Mouse (Mus musculus) limb, embryonic 15.5 days (tissue): ENCODE data around the gene Atic. TPM values are rescaled to one million over a fixed set of nuclear protein-coding genes. Genes with fewer than 3 reads are reported as not detected.

Experiments
- ATAC-seq: fragments of 200-750 bp; cut with Nextera tagmentation; 2 replicates; pipeline ENCODE4 v1.8.0; 2017; ENCODE audit warnings: low read depth, moderate TSS enrichment; ENCODE audit not compliant: insufficient number of reproducible peaks, low FRiP score, low TSS enrichment
- H3K27ac ChIP-seq: fragments of 300-500 bp; sonication (generic); 2 replicates; pipeline ENCODE4 v1.5.1; 2015; ENCODE audit warnings: moderate library complexity, mild to moderate bottlenecking, inconsistent platforms
- H3K27me3 ChIP-seq: fragments of 300-500 bp; sonication (generic); 2 replicates; pipeline ENCODE4 v1.6.1; 2015; ENCODE audit warnings: inconsistent platforms
- H3K36me3 ChIP-seq: fragments of 300-500 bp; sonication (generic); 2 replicates; pipeline ENCODE4 v1.6.1; 2015; ENCODE audit warnings: inconsistent platforms
- H3K4me1 ChIP-seq: fragments of 300-500 bp; sonication (generic); 2 replicates; pipeline ENCODE4 v1.6.1; 2015; ENCODE audit warnings: inconsistent platforms
- H3K4me2 ChIP-seq: fragments of 300-500 bp; sonication (generic); 2 replicates; pipeline ENCODE4 v1.6.1; 2015; ENCODE audit warnings: mild to moderate bottlenecking, inconsistent platforms
- H3K4me3 ChIP-seq: fragments of 300-500 bp; sonication (generic); 2 replicates; pipeline ENCODE4 v1.5.1; 2015; ENCODE audit warnings: mild to moderate bottlenecking, inconsistent platforms
- H3K9ac ChIP-seq: fragments of 300-500 bp; sonication (generic); 2 replicates; pipeline ENCODE4 v1.6.1; 2015; ENCODE audit warnings: inconsistent platforms
- H3K9me3 ChIP-seq: fragments of 300-500 bp; sonication (generic); 2 replicates; pipeline ENCODE4 v1.6.1; 2016; ENCODE audit warnings: inconsistent platforms
- WGBS: fragments of 180-500 bp; shearing (Covaris S2); methylation state at CpG from one replicate; pipeline ENCODE4 v1.1.7; 2015; 5-methylcytosine and 5-hydroxymethylcytosine counted together
- polyA plus RNA-seq: library from polyadenylated mRNA; unstranded; fragments of >200 nt; fragmentation: Nextera tagmentation; extraction: Ambion mirVana; gene quantifications from 2 replicates; pipeline ENCODE4 v1.2.1, GENCODE M21; 2015

The Atic gene
- polyA plus RNA-seq, 1 experiment from 2014 or later, result 62.2 TPM

GRCm38 (mm10) chr1:71567884-71568605 lies 11.1 kb downstream of the Atic start:
- Histone ChIP-seq H3K9ac (no peak overlapping the region), H3K4me1 (peaks cover 7% of the 10 kb centered on the region; the same call in 1 of the 2 replicates), H3K9me3 (no peaks in the 10 kb centered on the region), H3K27ac (peak overlapping the region; percentile 61; the same call in 1 of the 2 replicates), H3K36me3 (peaks cover 82% of the 10 kb centered on the region), H3K4me3 (no peak overlapping the region), H3K4me2 (no peak overlapping the region), H3K27me3 (no peaks in the 10 kb centered on the region)
- 62% methylated on average over 16 of the region's 16 CpGs for WGBS
- peak; percentile 72; the same call in 1 of the 2 replicates for ATAC-seq

- no peak overlapping the region for H3K4me2 ChIP-seq
- ATAC-seq, result no peak
Observed at GRCm38 (mm10) chr1:71570116-71570515, 13.2 kb downstream of the Atic start.

DNA sequence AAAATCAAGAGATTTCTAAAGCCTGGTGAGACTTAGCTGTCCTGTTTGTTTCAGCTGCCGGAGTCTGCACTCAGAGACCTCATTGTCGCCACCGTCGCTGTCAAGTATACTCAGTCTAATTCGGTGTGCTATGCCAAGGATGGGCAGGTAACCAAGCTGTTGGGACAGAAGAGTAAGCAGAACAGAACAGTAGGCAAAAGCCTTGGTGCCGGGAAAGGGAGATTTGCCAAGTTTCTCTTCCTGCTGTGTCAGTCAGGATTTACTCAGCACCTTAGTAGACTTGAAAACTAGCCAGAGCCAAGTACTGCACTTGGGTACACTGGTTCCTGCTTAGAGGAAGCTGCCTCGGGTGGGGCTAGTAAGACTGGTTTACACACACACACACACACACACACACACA lies 19.0 kb downstream of the Atic start:
- no peak overlapping the region for H3K9ac ChIP-seq
- H3K4me1 ChIP-seq, result no peaks in the 10 kb centered on the region
- no peaks in the 10 kb centered on the region for H3K9me3 ChIP-seq
- H3K36me3 ChIP-seq, result peaks cover 79% of the 10 kb centered on the region
- no peak overlapping the region for H3K27ac ChIP-seq
- no peaks in the 10 kb centered on the region for H3K27me3 ChIP-seq
- 88% methylated on average over 7 of the region's 7 CpGs for WGBS
- H3K4me2 ChIP-seq, result no peak overlapping the region
- ATAC-seq, result no peak
- no peak overlapping the region for H3K4me3 ChIP-seq

More at GRCm38 (mm10) chr1:71570116-71570515, 13.2 kb downstream of the Atic start:
- Histone ChIP-seq H3K27ac (no peak overlapping the region), H3K27me3 (no peaks in the 10 kb centered on the region), H3K4me3 (no peak overlapping the region), H3K9me3 (no peaks in the 10 kb centered on the region), H3K36me3 (peaks cover 77% of the 10 kb centered on the region), H3K4me1 (peaks cover 7% of the 10 kb centered on the region; the same call in 1 of the 2 replicates), H3K9ac (no peak overlapping the region)
- WGBS, result 84% methylated on average over 4 of the region's 4 CpGs

DNA sequence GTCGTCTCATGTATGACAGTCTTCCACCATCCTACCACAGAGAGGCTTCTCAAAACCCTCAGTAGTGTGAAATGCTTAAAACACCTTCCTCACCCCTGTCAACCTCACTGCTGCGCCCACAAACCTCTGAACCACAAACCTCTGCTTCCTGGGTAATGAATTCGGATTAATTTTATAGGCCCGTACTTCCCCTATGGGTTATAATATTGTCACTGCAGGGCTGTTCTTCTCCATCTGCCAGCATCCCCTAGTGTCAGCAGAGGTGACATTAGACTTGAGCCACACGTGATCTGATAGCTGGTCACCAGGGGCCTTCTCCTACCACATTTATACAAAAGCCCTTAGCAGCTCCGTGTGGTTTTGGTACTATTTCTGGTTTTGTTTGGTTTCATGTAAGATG lies 19.9 kb downstream of the Atic start:
- Histone ChIP-seq H3K27me3 (no peaks in the 10 kb centered on the region), H3K4me2 (no peak overlapping the region), H3K27ac (no peak overlapping the region), H3K4me3 (no peak overlapping the region), H3K36me3 (peaks cover 70% of the 10 kb centered on the region), H3K4me1 (no peaks in the 10 kb centered on the region), H3K9me3 (no peaks in the 10 kb centered on the region), H3K9ac (no peak overlapping the region)
- 83% methylated on average over 6 of the region's 6 CpGs for WGBS
- no peak for ATAC-seq

DNA sequence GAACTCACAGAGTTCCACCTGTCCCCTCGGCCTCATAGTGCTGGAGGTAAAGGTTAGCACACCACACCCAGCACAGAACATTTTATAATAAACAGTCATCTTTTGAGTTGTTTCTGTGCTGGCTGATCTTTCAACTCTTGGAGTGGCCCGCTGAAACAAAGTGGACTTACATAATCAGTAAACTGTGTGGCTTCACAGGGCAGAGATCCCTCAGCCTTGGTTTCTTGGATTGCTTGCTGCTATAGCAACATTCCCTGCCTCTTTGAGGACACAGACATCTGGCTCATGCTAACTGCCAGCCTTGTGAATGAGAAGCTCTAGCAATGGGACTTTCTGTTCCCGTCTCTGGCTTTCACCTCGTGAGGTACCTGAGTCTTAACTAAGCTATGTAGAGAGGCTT lies 22.6 kb downstream of the Atic start:
- Histone ChIP-seq H3K4me1 (no peaks in the 10 kb centered on the region), H3K4me3 (no peak overlapping the region), H3K4me2 (no peak overlapping the region), H3K27ac (no peak overlapping the region), H3K27me3 (no peaks in the 10 kb centered on the region), H3K36me3 (peaks cover 47% of the 10 kb centered on the region), H3K9ac (no peak overlapping the region), H3K9me3 (no peaks in the 10 kb centered on the region)
- WGBS, result 86% methylated on average over 4 of the region's 4 CpGs
- no peak for ATAC-seq

- Histone ChIP-seq H3K9me3 (no peaks in the 10 kb centered on the region), H3K4me1 (no peaks in the 10 kb centered on the region), H3K4me2 (no peak overlapping the region), H3K27me3 (no peaks in the 10 kb centered on the region), H3K27ac (no peak overlapping the region), H3K9ac (no peak overlapping the region), H3K36me3 (peaks cover 50% of the 10 kb centered on the region), H3K4me3 (no peak overlapping the region)
- ATAC-seq, result 0 out of 2 replicates have a peak, but pooled peaks have one; percentile 52
- WGBS, result 90% methylated on average over 12 of the region's 12 CpGs
Observed at GRCm38 (mm10) chr1:71580408-71580807, 23.5 kb downstream of the Atic start.

- H3K4me2 ChIP-seq, result no peak overlapping the region
- H3K36me3 ChIP-seq, result peaks cover 52% of the 10 kb centered on the region
- H3K4me1 ChIP-seq, result no peaks in the 10 kb centered on the region
Observed at GRCm38 (mm10) chr1:71583302-71583701, 26.4 kb downstream of the Atic start.

DNA sequence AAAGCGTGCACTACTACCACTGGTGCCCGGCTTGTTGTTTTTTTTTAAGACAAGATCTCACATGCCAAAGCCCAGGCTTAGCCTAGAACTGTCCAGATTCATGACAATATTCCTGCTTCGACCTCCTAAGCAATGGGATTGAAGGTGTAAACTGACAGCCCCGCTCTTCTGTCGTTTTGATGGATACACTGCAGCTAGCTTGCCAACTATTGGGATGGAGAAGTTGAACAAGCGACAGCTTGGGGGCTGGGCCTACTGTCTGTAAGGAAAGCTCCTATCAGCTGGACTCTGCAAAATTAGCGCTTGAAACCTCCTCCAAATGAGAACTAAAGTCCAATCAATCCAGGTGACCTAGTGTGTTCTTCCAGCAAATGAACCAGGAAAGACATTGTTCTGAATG lies 26.9 kb downstream of the Atic start:
- no peaks in the 10 kb centered on the region for H3K4me1 ChIP-seq
- H3K9me3 ChIP-seq, result no peaks in the 10 kb centered on the region
- no peak overlapping the region for H3K4me3 ChIP-seq
- no peak for ATAC-seq
- no peak overlapping the region for H3K4me2 ChIP-seq
- 91% methylated on average over 7 of the region's 7 CpGs for WGBS
- H3K27me3 ChIP-seq, result no peaks in the 10 kb centered on the region
- peaks cover 52% of the 10 kb centered on the region for H3K36me3 ChIP-seq
- no peak overlapping the region for H3K27ac ChIP-seq
- no peak overlapping the region for H3K9ac ChIP-seq

More at GRCm38 (mm10) chr1:71583302-71583701, 26.4 kb downstream of the Atic start:
- WGBS, result 91% methylated on average over 8 of the region's 8 CpGs
- Histone ChIP-seq H3K9me3 (no peaks in the 10 kb centered on the region), H3K27me3 (no peaks in the 10 kb centered on the region), H3K27ac (no peak overlapping the region), H3K9ac (no peak overlapping the region), H3K4me3 (no peak overlapping the region)
- no peak for ATAC-seq

DNA sequence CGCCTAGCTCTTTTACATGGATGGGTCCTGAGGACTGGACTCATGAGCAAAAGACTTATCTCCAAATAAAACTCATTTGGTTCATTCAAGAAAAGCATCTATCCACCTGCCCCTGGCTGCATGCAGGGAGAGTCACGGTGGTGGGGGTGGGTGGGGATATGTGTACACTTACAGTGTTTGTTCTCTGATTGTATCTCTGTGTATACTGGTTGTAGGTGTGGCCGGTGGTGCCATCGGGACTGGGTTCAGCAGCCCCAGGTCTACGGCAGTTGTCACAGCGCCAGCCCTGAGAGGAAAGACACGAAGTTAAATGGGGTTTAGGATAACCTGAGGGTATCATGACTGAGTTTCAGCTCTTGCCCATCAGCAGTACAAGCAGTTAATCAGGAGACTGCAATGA lies 29.7 kb downstream of the Atic start:
- Histone ChIP-seq H3K9me3 (no peaks in the 10 kb centered on the region), H3K36me3 (peaks cover 68% of the 10 kb centered on the region), H3K4me1 (no peaks in the 10 kb centered on the region), H3K4me3 (no peak overlapping the region), H3K4me2 (no peak overlapping the region), H3K27me3 (no peaks in the 10 kb centered on the region), H3K27ac (no peak overlapping the region), H3K9ac (no peak overlapping the region)
- WGBS, result 90% methylated on average over 7 of the region's 7 CpGs
- ATAC-seq, result no peak

DNA sequence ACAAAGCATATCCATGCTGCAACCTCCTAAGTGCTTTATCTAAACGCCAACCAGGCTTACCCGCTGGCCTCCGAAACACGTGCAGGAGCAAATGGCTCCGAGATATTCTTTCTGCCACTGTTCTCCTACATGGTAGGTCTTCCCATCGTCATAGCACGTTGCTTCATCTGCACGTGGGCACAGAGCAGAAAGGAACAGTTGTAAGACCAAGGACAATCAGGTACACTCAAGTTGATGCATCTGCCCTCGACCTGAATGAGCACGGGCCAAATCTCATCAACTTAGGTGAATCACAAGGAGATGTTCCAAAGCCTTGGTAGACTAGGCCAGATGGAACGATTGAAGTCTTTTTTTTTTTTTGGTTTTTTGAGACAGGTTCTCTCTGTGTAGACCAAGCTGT lies 33.1 kb downstream of the Atic start:
- Histone ChIP-seq H3K27me3 (no peaks in the 10 kb centered on the region), H3K27ac (no peak overlapping the region), H3K4me2 (no peak overlapping the region), H3K9ac (no peak overlapping the region), H3K36me3 (peaks cover 90% of the 10 kb centered on the region), H3K4me3 (no peak overlapping the region), H3K4me1 (no peaks in the 10 kb centered on the region), H3K9me3 (no peaks in the 10 kb centered on the region)
- 96% methylated on average over 11 of the region's 11 CpGs for whole genome bisulfite sequencing
- ATAC-seq, result no peak

DNA sequence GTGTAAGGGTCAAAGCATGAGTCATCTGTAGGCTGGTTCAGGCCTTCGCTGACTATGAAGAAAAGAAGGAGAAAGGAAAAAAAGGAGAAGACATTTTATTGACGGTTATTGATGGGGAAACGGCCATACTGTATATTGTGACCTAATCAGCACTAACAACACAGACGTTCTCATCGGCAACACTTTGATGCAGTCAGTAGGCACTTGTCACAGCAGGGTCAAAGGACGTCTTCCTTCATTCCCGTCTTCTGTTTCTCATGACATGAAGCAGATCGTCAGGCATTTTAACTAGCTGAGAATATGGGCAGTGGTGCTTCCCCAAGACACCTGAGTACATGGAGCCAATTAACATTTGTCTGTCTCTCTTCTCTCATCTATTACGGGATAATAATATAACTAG lies 36.2 kb downstream of the Atic start:
- Histone ChIP-seq H3K4me2 (no peak overlapping the region), H3K4me3 (no peak overlapping the region)
- WGBS, result 87% methylated on average over 9 of the region's 9 CpGs

GRCm38 (mm10) chr1:71594268-71594667 lies 37.3 kb downstream of the Atic start:
- Histone ChIP-seq H3K9me3 (no peaks in the 10 kb centered on the region), H3K36me3 (peaks cover 91% of the 10 kb centered on the region), H3K27me3 (no peaks in the 10 kb centered on the region), H3K4me2 (no peak overlapping the region), H3K4me3 (no peak overlapping the region), H3K27ac (no peak overlapping the region), H3K9ac (no peak overlapping the region), H3K4me1 (no peaks in the 10 kb centered on the region)
- WGBS, result 95% methylated on average over 2 of the region's 2 CpGs
- ATAC-seq, result no peak

More for the DNA sequence above, 36.2 kb downstream of the Atic start:
- no peak overlapping the region for H3K9ac ChIP-seq
- no peaks in the 10 kb centered on the region for H3K9me3 ChIP-seq
- no peaks in the 10 kb centered on the region for H3K27me3 ChIP-seq
- peaks cover 91% of the 10 kb centered on the region for H3K36me3 ChIP-seq
- ATAC-seq, result no peak
- H3K4me1 ChIP-seq, result no peaks in the 10 kb centered on the region
- no peak overlapping the region for H3K27ac ChIP-seq
